10 mouse cellular contexts compared by ENCODE assay signal in genomic region chr12:27337482-27337881, GRCm38 (mm10). TPM values are rescaled to one million over a fixed set of nuclear protein-coding genes. Genes with fewer than 3 reads are reported as not detected.
A peak's percentile ranks its signal among the peaks of the same experiment; 100 is the strongest.
DNase-seq lines count a peak whose midpoint lies in the region; ATAC-seq and TF ChIP-seq lines count a peak whose summit lies in the region.
"Had no signal": no experiment of that assay in that cellular context is flagged by ENCODE, and none has a peak within 500 bp of the region (broad histone marks: within the 10 kb centered on the region; RNA-seq: fewer than 3 reads in every experiment).

No protein-coding gene starts in this region.

- intact Hi-C loops in left cerebral cortex, adult 2 months (cut with DNase I): loop anchor here (2.0 to 10.0 kb wide), 3 partner anchors 199 to 863 kb away; no protein-coding TSS in a partner anchor
- intact Hi-C loops in left cerebral cortex, postnatal 10 days (cut with DNase I): loop anchor here (5.0 to 10.0 kb wide), 2 partner anchors 93 to 195 kb away; no protein-coding TSS in a partner anchor

- no peaks in the 10 kb centered on the region for H3K9me3 ChIP-seq in forebrain, embryonic 13.5 days (replicated peaks)
- no peaks in the 10 kb centered on the region for H3K9me3 ChIP-seq in hindbrain, embryonic 16.5 days (ENCODE audit: control insufficient read depth, low read length)

- peaks cover 27% of the 10 kb centered on the region for H3K4me1 ChIP-seq in forebrain, embryonic 13.5 days
- peaks cover 14% of the 10 kb centered on the region for H3K4me1 ChIP-seq in hindbrain, embryonic 16.5 days (ENCODE audit: control insufficient read depth, insufficient read depth, low read depth, low read length)

- TF ChIP-seq CTCF in left cerebral cortex, adult 2 months (IDR thresholded peaks at IDR 0.05): no peak

- no peaks in the 10 kb centered on the region for H3K27me3 ChIP-seq in forebrain, embryonic 13.5 days
- no peaks in the 10 kb centered on the region for H3K27me3 ChIP-seq in hindbrain, embryonic 16.5 days (replicated peaks; ENCODE audit: control insufficient read depth, insufficient read depth, low read length)
- H3K27me3 ChIP-seq in myocyte (ENCODE audit: control insufficient read depth, insufficient read depth, insufficient read length): no peaks in the 10 kb centered on the region

- ATAC-seq in forebrain, embryonic 13.5 days: no peak
- ATAC-seq in hindbrain, embryonic 16.5 days: no peak
- ATAC-seq: liver, postnatal 0 days had no signal

- no peak overlapping the region for H3ac ChIP-seq in myocyte (ENCODE audit: control insufficient read depth, insufficient read length)

- H3K4me3 ChIP-seq in left cerebral cortex, adult 2 months: peak overlapping the region; percentile 51
- peak overlapping the region; percentile 100 for H3K4me3 ChIP-seq in forebrain, embryonic 13.5 days
- peak overlapping the region; percentile 63 for H3K4me3 ChIP-seq in hindbrain, embryonic 16.5 days (ENCODE audit: low read length)
- peak overlapping the region; percentile 94 for H3K4me3 ChIP-seq in myocyte

- H3K79me2 ChIP-seq in myocyte (ENCODE audit: control insufficient read depth, insufficient read depth): peaks cover 57% of the 10 kb centered on the region

- TF ChIP-seq POLR2A in myocyte (IDR thresholded peaks at IDR 0.05; ENCODE audit: insufficient read length, low read depth): no peak

- peaks cover 45% of the 10 kb centered on the region for H3K36me3 ChIP-seq in forebrain, embryonic 13.5 days (ENCODE audit: poor library complexity, severe bottlenecking)
- no peaks in the 10 kb centered on the region for H3K36me3 ChIP-seq in hindbrain, embryonic 16.5 days (ENCODE audit: control insufficient read depth, insufficient read depth, low read length)
- peaks cover 9% of the 10 kb centered on the region for H3K36me3 ChIP-seq in myocyte (ENCODE audit: control insufficient read depth, insufficient read depth)

- DNase-seq in left cerebral cortex, adult 2 months (ENCODE audit: extremely low spot score in 1 of 2, low spot score in 2 of 2): no peak
- no peak for DNase-seq in left cerebral cortex, postnatal 10 days (ENCODE audit: extremely low spot score in 1 of 2, low spot score in 2 of 2)
- DNase-seq in left cerebral cortex, adult 11 months (ENCODE audit: low spot score): no peak
- no peak for DNase-seq in thymus, adult 18-20 months
- DNase-seq: cerebellum, adult 11 months; liver, postnatal 0 days; spleen, adult 18-20 months had no signal

- peak overlapping the region; percentile 100 for H3K9ac ChIP-seq in forebrain, embryonic 13.5 days
- peak overlapping the region; percentile 86 for H3K9ac ChIP-seq in hindbrain, embryonic 16.5 days (ENCODE audit: low read depth, low read length)
- H3K9ac ChIP-seq: liver, postnatal 0 days had no signal

- WGBS in forebrain, embryonic 13.5 days: 4% methylated on average over 1 of the region's 1 CpGs
- WGBS in hindbrain, embryonic 16.5 days: 9% methylated on average over 1 of the region's 1 CpGs

- H3K4me2 ChIP-seq in forebrain, embryonic 13.5 days: peak overlapping the region; percentile 85
- peak overlapping the region; percentile 66 for H3K4me2 ChIP-seq in hindbrain, embryonic 16.5 days (ENCODE audit: low read length)
- peak overlapping the region; percentile 84 for H3K4me2 ChIP-seq in myocyte (ENCODE audit: low read depth)

- no peak overlapping the region for H3K27ac ChIP-seq in left cerebral cortex, adult 2 months
- H3K27ac ChIP-seq in forebrain, embryonic 13.5 days: peak overlapping the region; percentile 98
- peak overlapping the region; percentile 69; the same call in 1 of the 2 replicates for H3K27ac ChIP-seq in hindbrain, embryonic 16.5 days (ENCODE audit: low read depth, low read length)

TF ChIP-seq in myocyte, 11 proteins besides CTCF, POLR2A, EP300 and RAD21:
- TF ChIP-seq TCF12 (IDR thresholded peaks at IDR 0.05; ENCODE audit: insufficient read depth, poor library complexity, severe bottlenecking) (no peak), REST (IDR thresholded peaks at IDR 0.05; ENCODE audit: insufficient read depth, insufficient read length) (no peak), MYOG (IDR thresholded peaks at IDR 0.05; ENCODE audit: control insufficient read depth in 1 of 3, insufficient read depth in 1 of 3, insufficient read length in 2 of 3, low read depth in 2 of 3) (no peak), POLR2AphosphoS2 (IDR thresholded peaks at IDR 0.05; ENCODE audit: insufficient read length, low read depth) (no peak), MYOD1 (IDR thresholded peaks at IDR 0.05; ENCODE audit: control insufficient read depth in 1 of 3, insufficient read length in 2 of 3, low read depth in 2 of 3) (no peak), MAX (IDR thresholded peaks at IDR 0.05; ENCODE audit: low read depth) (no peak), E2F4 (IDR thresholded peaks at IDR 0.05; ENCODE audit: insufficient read depth) (no peak)
TF ChIP-seq in myocyte: peak in this region for 0.

RNA-seq across cellular contexts. Expression of gene Sox11, which starts 4.9 kb away (rescaled TPM):
- total RNA-seq in left cerebral cortex, adult 2 months (2021): 10 to 100 TPM; 14.4 to 19.6 TPM
- 10 to 100 TPM; 26.1 to 29.8 TPM for total RNA-seq in left cerebral cortex, postnatal 10 days (2021)
- 852 and 970 TPM in 2 replicates for polyA plus RNA-seq in forebrain, embryonic 13.5 days (2015; fragmentation: Nextera tagmentation; extraction: Ambion mirVana)
- polyA plus RNA-seq in hindbrain, embryonic 16.5 days (2015; fragmentation: Nextera tagmentation; extraction: Ambion mirVana): 179 and 238 TPM in 2 replicates
- polyA plus RNA-seq in myocyte (2012; fragmentation: generic; extraction: Trizol): 11.3 TPM

Comparison
In these comparisons a context has a peak if more than half of its experiments do, and no peak if none do; other contexts are left out.
1. RNA of gene Sox11, which starts 4.9 kb away (polyA plus RNA-seq): 852 to 970 TPM in forebrain, embryonic 13.5 days and 179 to 238 TPM in hindbrain, embryonic 16.5 days; 11.3 TPM in myocyte (single experiment); every median in the first group is over 10 times any median in the second.
2. Peak in every context shown above with its lines, with median percentiles within 50 percentile points of each other: H3K4me3 ChIP-seq and H3K4me2 ChIP-seq.